Mouse (Mus musculus) kidney, adult 18-20 months (tissue): ENCODE results near the gene Ptma.
"Not testable (repeated sequence)": the region's sequence is repeated elsewhere in the genome, so short reads cannot be mapped to it uniquely, and the experiment has no call there.

Experiments
- DNase-seq: peaks from one replicate; pipeline ENCODE4 v3.0.0; 2021

The Ptma gene

GRCm38 (mm10) chr1:86497361-86497760 is 29.2 kb upstream of the Ptma start:
- DNase-seq: peak; percentile 72

- peak; percentile 80 for DNase-seq
Measured at GRCm38 (mm10) chr1:86497986-86498385, 28.5 kb upstream of the Ptma start.

GRCm38 (mm10) chr1:86498611-86499010 is 27.9 kb upstream of the Ptma start:
- no peak for DNase-seq

- peak; percentile 79 for DNase-seq
Measured at GRCm38 (mm10) chr1:86499903-86500302, 26.6 kb upstream of the Ptma start.

- no peak for DNase-seq
Measured at GRCm38 (mm10) chr1:86500681-86501080, 25.8 kb upstream of the Ptma start.

DNA sequence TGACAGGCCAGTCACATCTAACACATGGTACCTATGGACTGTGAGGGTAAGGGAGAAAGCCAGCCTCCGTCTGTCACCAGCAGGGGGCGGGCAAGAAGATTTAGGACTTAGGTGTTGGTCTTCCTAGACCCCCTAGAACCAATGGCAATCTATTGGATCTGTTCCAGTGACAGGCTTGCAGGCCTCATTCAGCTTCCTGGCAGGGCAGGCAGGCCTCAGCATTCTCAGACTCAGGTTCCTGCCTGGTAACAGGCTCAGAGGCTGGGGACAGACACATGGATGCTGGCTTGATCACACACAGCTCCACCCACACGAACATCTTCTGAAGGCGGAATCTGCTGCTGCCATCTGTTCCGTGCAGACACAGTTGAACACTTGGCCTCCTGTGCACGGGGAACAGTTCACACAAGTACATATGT is 25.4 kb upstream of the Ptma start:
- DNase-seq: peak; percentile 66

GRCm38 (mm10) chr1:86501559-86501958 is 25.0 kb upstream of the Ptma start:
- peak; percentile 98 for DNase-seq

DNA sequence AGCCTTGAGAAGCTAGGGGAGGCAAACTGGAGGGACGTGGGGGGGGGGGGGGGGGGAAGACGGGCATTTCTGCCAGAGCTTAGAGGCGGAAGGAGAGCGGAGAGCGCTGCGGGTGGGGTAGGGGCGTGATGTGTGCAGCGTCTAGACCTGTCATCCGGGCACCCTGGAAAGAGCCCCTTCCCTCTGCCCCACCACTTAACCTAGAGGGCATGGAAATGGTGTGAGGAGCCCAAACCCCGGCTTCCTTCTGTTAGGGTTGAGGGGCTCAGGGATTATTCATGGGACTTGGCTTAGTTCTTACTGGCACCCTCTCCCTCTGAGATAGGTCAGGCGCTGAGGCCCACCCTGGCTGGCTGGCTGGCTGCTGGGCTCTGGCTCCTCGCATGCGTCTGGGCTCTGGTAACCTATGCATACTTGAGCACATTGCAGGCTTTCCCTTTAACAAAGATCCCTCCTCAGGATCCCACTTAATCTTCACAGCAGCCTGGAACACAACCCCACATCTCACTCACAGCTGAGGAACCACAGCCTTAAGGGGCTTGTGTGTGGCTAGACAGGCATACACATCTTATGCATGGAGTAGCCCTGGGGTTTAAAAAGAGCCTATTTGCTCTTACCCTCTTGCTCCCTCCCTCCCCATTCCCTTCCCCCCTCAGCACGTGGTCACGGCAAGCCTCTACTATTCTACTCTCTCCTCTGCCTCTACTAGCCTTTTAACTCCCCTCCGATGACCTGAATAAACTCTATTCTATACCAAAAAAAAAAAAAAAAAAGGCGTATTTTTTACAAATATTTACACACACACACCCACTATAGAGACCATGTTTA is 24.1 kb upstream of the Ptma start:
- DNase-seq: no peak

- no peak for DNase-seq
Measured at GRCm38 (mm10) chr1:86503165-86503747, 23.3 kb upstream of the Ptma start.

GRCm38 (mm10) chr1:86503906-86504696 is 22.4 kb upstream of the Ptma start:
- DNase-seq: peak; percentile 96

DNA sequence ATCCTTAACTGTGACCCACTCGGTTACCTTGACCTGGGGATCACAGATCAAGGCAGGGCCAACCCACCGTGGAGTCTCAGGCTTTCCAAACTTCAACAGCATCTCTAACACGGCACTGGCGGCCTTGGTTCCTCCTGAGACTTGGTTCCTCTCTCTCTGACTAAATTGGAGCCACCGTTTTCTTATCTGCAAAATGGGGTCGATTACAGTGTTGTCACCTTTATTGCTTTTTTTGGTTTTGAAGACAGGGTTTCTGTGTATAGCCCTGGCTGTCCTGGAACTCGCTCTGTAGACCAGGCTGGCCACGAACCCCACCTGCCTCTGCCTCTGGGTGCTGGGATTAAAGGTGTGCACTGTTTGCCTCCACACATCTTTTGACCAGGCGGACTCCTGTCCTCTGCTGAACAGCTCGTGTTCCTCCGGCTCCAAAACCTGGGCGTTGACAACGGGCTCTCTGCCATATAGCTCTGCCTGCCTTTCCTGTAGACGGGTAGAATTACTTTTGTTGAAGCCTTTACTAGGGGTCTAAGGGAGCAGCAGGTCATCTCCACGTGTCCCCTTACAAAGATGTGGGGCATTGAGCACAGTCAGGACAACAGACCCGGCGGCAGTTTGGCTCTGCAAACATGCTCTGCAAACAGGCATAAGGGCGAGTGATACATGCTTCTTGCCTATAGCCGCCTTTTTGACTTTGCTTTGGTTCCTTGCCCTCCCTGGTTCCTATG is 21.7 kb upstream of the Ptma start:
- no peak for DNase-seq

DNA sequence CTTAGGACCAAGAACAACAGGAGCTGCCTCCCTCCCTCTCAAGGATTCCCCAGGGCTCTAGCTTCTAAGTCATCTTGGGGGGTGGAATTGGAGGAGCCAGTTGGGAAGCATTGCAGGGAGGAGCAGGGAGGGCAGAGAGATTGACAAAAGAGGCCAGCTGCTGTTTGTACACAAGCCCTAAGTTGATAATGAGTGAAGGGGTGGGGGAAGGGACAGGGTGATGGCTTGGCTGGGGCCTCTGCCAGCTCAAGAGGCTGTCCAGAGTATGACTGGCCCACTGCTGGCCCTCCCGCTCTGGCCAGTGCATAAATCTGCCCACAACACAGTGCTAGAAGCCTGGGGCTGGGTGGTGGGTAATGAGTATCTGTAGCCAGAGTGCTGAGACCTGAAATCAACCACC is 21.1 kb upstream of the Ptma start:
- DNase-seq: no peak

DNA sequence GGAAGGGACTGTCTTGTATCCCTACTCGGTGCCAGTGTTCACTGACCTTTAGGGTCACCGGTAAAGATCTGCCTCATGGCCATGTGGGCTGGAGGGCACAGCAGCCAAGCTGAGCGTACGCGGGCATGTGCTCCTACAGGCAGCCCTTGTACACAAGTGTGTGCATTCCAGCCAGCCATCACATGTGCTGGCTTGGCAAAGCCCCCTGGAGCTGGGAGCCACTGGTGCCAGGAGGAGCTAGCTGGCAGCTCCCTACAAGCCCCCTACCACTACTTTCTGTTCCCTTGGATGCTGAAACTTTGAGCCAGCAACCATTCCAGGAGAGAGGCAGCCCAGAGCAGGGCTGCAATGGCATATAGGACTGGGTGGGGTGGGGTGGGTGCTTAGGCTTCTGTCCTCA is 20.1 kb upstream of the Ptma start:
- no peak for DNase-seq

GRCm38 (mm10) chr1:86507866-86508265 is 18.7 kb upstream of the Ptma start:
- no peak for DNase-seq

DNA sequence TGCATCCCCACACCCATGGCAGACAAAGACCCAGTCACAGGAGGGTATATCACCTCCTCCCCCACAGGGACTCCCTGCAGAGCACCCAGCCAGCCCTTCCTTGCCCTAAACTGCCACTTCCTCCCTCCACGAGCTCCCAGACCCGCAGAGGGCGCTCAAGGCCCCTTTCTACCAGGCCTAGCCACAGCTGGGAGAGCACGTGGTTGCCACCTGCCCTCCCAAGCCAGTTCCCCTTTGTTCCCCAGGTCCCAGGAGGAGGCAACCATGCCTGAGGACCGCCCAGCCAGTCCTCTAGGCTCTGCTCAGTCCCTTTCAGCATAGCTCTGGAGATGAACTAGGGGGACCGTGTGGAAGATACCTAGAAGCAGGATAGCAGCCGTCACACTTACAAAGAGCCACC is 17.1 kb upstream of the Ptma start:
- peak; percentile 88 for DNase-seq

DNA sequence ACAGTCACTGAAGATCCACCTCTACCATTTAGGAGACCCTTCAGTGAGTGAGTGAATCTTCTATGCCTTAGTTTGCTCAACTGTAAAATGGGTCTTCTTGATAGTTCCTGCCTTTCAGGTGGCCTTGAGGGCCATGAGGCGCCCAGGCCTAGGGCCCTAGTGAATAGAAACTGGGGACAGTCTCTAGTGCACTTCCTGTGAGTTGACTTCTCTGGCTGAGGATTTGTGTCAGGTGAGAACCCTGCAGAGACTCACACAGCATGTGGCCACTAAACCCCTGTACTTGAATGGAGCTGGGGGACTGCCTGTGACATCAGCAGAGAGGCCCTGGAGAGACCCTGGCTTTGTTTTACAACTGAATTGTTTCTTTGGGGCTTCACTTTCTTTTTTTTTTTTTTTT is 16.3 kb upstream of the Ptma start:
- no peak for DNase-seq

DNA sequence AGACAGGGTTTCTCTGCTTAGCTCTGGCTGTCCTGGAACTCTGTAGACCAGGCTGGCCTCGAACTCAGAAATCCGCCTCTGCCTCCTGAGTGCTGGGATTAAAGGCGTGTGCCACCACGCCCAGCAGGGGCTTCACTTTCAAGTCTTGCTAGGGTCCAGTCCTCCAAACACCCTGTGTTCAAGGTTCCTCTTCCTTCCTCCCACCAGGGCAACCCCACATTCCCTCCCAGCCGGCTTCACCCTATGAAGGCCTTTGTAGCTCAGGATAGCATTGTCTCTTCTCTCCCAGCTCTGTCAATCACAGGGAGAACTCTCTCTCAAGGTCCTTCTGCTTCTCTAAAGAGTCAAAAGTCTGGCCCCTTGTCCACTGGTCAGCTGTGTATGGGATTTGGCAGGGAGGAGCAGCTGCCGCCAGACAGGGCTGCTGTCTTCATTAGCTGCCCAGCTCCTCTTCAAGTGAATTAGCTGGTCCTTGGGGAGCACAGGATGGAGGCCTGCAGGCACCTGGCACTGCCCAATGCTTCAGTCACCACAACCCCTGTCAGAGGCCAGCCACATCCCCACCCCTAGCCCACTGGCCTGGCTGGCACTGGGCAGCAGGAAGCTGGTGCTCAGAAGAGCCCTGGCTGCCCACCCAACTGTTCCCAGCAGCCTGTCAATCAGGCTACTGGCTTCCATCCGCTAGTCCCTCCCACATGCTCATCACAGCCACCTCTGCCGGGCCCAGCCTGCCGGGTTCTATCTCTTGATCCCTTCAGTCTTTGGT is 15.7 kb upstream of the Ptma start:
- DNase-seq: no peak

- DNase-seq: no peak
Measured at GRCm38 (mm10) chr1:86512154-86512720, 14.3 kb upstream of the Ptma start.

DNA sequence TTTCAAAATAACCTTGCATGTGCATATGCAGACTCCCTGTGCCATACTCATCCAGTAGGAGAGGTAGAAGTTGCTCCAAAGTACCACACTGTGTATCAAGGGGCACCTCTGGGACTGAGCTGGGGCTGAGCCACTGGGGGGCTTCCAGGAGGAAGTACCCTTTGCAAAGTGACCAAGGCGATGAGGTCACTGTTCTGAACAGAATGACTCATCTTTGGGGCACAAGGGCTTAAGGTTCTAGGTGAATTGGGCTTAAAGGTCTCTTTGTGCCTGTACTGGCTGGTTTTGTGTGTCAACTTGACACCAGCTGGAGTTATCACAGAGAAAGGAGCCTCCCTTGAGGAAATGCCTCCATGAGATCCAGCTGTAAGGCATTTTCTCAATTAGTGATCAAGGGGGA is 13.5 kb upstream of the Ptma start:
- not testable (repeated sequence) for DNase-seq

- DNase-seq: no peak
Measured at GRCm38 (mm10) chr1:86515715-86516410, 10.7 kb upstream of the Ptma start.

GRCm38 (mm10) chr1:86517076-86517475 is 9.4 kb upstream of the Ptma start:
- DNase-seq: no peak
